Mouse (Mus musculus): Measurements from ENCODE around the gene Gpr75.

Gpr75 gene

GRCm38 (mm10) chr11:30885171-30885871 lies at the start of gene Gpr75, which contains the start of gene Asb3:
Gene Gpr75 (plus strand): TSS chr11:30885358.
Gene Asb3 (plus strand): TSS chr11:30885416.
- peak; percentile 62 for DNase-seq (ENCODE audit: low spot score)

- no peak for DNase-seq (ENCODE audit: low spot score)
These were observed 46.4 kb upstream of the Gpr75 start for GRCm38 (mm10) chr11:30838793-30839192.

DNA sequence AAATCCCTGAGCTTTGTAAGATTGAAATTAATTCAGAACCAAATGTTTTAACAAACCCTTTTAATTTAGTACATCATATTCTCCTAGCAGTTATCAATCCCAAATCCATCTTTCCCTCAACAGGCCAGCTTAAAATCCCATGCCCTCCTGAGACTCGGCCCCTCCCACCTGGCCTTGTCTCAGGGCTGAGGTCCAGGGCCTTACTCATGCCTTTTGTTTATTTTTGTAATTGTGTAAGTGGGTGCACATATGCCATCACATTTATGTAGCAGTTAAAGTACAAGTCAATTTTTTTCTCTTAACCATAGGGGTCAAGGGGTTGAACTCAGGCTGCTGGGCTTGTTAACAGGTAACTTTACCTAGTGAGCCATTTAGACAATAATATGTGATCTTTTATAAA lies 40.8 kb upstream of the Gpr75 start:
- no peak for DNase-seq (ENCODE audit: low spot score)

GRCm38 (mm10) chr11:30872425-30872824 lies 12.7 kb upstream of the Gpr75 start:
- no peak for DNase-seq (ENCODE audit: low spot score)

GRCm38 (mm10) chr11:30888153-30888552 lies 3.0 kb downstream of the Gpr75 start:
- no peak for DNase-seq (ENCODE audit: low spot score)

GRCm38 (mm10) chr11:30896201-30896600 lies 11.0 kb downstream of the Gpr75 start:
- DNase-seq (ENCODE audit: low spot score) = no peak

DNA sequence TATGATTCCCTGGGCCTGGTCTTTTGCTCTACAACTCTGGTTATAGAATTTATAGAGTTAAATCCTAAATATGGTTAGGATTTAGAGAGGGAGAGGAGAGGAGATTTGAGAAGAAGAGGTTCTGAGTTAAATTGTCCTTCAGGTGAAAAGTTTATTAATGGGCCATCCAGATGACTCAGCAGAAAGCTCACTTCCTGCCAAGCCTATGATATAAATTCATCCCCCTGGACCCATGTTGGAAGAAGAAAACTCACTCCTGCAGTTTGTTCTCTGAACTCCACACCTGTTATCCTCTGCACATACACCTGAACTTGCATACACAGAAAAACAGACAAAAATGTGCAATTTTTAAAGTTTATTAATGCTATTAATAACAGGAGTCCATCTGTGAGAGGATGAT lies 14.2 kb downstream of the Gpr75 start:
- DNase-seq (ENCODE audit: low spot score) = no peak

DNA sequence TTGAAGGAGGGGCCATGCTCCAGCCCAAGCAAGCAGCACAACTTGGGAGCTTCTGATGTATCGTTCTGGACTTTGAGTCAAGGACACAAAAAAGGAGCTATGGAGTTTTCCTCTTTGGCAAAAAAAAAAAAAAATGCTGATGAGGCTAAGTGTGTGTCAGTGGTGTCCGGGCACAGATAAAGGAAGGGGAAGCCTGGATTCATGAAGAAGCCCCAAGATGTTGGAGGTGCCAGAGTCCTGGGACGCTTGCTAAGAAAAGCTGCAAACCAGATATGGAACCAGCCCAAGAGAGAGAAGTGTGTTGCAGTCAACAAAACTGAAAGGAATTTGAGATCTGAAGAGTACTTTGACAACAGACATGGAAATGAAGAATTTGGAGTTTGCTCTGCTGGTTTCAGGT lies 27.2 kb downstream of the Gpr75 start:
- no peak for DNase-seq (ENCODE audit: low spot score)

GRCm38 (mm10) chr11:30920641-30921040 lies 35.5 kb downstream of the Gpr75 start:
- DNase-seq (ENCODE audit: low spot score) = no peak

DNA sequence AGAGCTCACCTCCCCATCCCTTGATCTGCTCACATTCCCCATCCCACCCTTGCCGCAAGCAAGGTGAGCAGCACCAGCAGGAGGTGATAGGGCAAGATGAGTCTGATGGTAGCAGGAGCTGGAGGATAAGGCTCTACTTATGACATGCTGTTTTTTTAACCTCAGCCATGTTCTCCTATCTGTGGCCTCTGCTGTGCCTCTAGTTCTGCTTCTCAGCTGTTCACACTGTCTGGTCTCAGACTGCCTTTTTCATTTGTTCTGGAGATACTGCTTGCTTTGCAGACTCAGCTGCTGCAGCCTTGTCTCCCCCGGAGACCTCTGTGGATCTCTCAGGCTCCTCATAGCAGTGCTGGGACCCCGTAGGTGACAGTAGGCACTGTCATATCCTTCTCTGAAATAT lies 38.1 kb downstream of the Gpr75 start:
- no peak for DNase-seq (ENCODE audit: low spot score)

DNA sequence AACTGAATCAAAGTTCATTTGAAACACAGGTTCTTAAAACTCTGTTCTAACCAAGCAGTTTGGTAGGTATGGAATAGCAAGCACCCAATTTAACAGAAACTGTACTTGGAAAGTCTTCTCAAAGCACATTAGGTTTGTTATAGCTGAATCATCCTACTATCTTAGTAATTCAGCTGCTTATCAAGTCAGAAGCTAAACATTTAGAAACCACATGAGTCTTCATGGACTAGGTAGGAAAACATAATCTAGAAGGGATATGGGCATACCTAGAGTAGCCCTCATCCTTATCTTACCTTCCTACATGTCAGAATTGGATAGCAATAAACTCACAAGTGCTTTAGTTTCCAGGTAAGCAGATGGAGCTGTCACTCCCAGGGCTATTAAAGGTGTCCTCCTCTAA lies 42.9 kb downstream of the Gpr75 start:
- DNase-seq (ENCODE audit: low spot score) = no peak

- no peak for DNase-seq (ENCODE audit: low spot score)
These were observed 43.3 kb downstream of the Gpr75 start for GRCm38 (mm10) chr11:30928498-30928897.

Measured in ovary, adult 18-20 months (tissue).